8 mouse cellular contexts compared by ENCODE assay signal in the genomic region with DNA sequence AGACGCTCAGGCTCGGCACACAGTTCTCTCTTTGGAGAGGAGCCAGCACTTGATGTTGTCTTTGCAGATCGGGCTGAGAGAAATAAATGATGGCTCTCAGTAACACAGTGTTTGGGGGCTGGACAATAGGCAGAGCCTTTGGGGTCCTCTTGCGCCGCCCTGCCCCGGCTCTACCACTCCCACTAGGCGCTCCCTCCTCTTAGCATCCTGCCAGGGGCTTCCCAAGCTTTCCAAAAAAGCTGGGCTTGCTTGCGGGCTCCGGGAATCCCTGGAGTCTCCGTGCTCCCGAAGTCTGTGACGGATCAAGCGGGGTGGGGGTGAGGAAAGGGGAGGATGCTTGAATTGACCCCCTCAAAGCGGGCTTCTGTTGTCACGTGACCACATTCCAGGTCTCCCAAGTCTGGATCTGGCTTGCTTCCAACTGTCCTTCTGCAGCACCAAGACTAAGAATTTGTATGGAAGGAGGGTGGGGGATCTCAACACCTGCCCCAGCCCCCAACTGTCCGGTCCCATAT. TPM values are rescaled to one million over a fixed set of nuclear protein-coding genes. Genes with fewer than 3 reads are reported as not detected.
DNase-seq lines count a peak whose midpoint lies in the region; ATAC-seq and TF ChIP-seq lines count a peak whose summit lies in the region.

A gene (minus strand): TSS at position 87 of the 515 bp plus-strand sequence.

- H3K4me1 ChIP-seq in embryonic facial prominence, embryonic 13.5 days, result peaks cover 37% of the 10 kb centered on the region
- peaks cover 25% of the 10 kb centered on the region; the same call in 1 of the 2 replicates for H3K4me1 ChIP-seq in heart, embryonic 12.5 days (replicated peaks)
- peaks cover 44% of the 10 kb centered on the region for H3K4me1 ChIP-seq in kidney, embryonic 16.5 days (ENCODE audit: insufficient read depth, low read length)
- peaks cover 57% of the 10 kb centered on the region for H3K4me1 ChIP-seq in liver, embryonic 13.5 days (replicated peaks)

- intact Hi-C loops in left cerebral cortex, adult 2 months (cut with DNase I), result no loop called here

- H3K27ac ChIP-seq in left cerebral cortex, adult 2 months, result peak within 1 kb of the TSS; percentile 97
- peak within 1 kb of the TSS; percentile 86 for H3K27ac ChIP-seq in embryonic facial prominence, embryonic 13.5 days
- H3K27ac ChIP-seq in heart, embryonic 12.5 days (ENCODE audit: poor library complexity, severe bottlenecking), result no peak within 1 kb of the TSS
- peak within 1 kb of the TSS; percentile 82 for H3K27ac ChIP-seq in kidney, embryonic 16.5 days (ENCODE audit: low read length)
- no peak within 1 kb of the TSS for H3K27ac ChIP-seq in liver, embryonic 13.5 days

- H3K79me2 ChIP-seq in myocyte (ENCODE audit: control insufficient read depth, insufficient read depth), result no peaks in the 10 kb centered on the region

- WGBS in embryonic facial prominence, embryonic 13.5 days, result under 1% methylated on average over 16 of the region's 16 CpGs
- WGBS in heart, embryonic 12.5 days, result 5% methylated on average over 16 of the region's 16 CpGs
- 1% methylated on average over 16 of the region's 16 CpGs for WGBS in kidney, embryonic 16.5 days
- WGBS in liver, embryonic 13.5 days (ENCODE audit: insufficient replicate concordance), result 9% methylated on average over 16 of the region's 16 CpGs

- peak within 1 kb of the TSS; percentile 51 for H3K4me3 ChIP-seq in left cerebral cortex, adult 2 months
- peak within 1 kb of the TSS; percentile 50 for H3K4me3 ChIP-seq in embryonic facial prominence, embryonic 13.5 days
- H3K4me3 ChIP-seq in heart, embryonic 12.5 days, result peak within 1 kb of the TSS; percentile 44
- peak within 1 kb of the TSS; percentile 53 for H3K4me3 ChIP-seq in kidney, embryonic 16.5 days (ENCODE audit: low read length)
- peak within 1 kb of the TSS; percentile 46 for H3K4me3 ChIP-seq in liver, embryonic 13.5 days (replicated peaks)
- no peak within 1 kb of the TSS for H3K4me3 ChIP-seq in myocyte

- no peak within 1 kb of the TSS for H3ac ChIP-seq in myocyte (ENCODE audit: control insufficient read depth, insufficient read length)

- H3K27me3 ChIP-seq in embryonic facial prominence, embryonic 13.5 days, result peaks cover 12% of the 10 kb centered on the region; the same call in 1 of the 2 replicates
- H3K27me3 ChIP-seq in heart, embryonic 12.5 days (replicated peaks), result peaks cover 49% of the 10 kb centered on the region
- H3K27me3 ChIP-seq in kidney, embryonic 16.5 days (ENCODE audit: insufficient read depth, low read length), result no peaks in the 10 kb centered on the region; the same call in 1 of the 2 replicates
- peaks cover 68% of the 10 kb centered on the region for H3K27me3 ChIP-seq in liver, embryonic 13.5 days
- H3K27me3 ChIP-seq in myocyte (ENCODE audit: control insufficient read depth, insufficient read depth, insufficient read length), result no peaks in the 10 kb centered on the region

- ATAC-seq in embryonic facial prominence, embryonic 13.5 days (ENCODE audit: insufficient number of reproducible peaks, insufficient read depth, low FRiP score, low TSS enrichment, low read depth), result 0 out of 2 replicates have a peak, but pooled peaks have one; percentile 12
- ATAC-seq in heart, embryonic 12.5 days (ENCODE audit: insufficient number of reproducible peaks, low FRiP score), result no peak
- peak; percentile 30 for ATAC-seq in kidney, embryonic 16.5 days (ENCODE audit: low FRiP score, low TSS enrichment)
- no peak for ATAC-seq in liver, embryonic 13.5 days (ENCODE audit: low read depth)

- H3K9me3 ChIP-seq in embryonic facial prominence, embryonic 13.5 days, result no peaks in the 10 kb centered on the region
- no peaks in the 10 kb centered on the region for H3K9me3 ChIP-seq in heart, embryonic 12.5 days (replicated peaks)
- no peaks in the 10 kb centered on the region for H3K9me3 ChIP-seq in kidney, embryonic 16.5 days (ENCODE audit: low read length)
- H3K9me3 ChIP-seq in liver, embryonic 13.5 days (replicated peaks), result no peaks in the 10 kb centered on the region

- peak; percentile 48 to 60 for DNase-seq in left cerebral cortex, adult 2 months (ENCODE audit: extremely low spot score in 1 of 2, low spot score in 2 of 2)
- DNase-seq in left cerebral cortex, adult 9 months (ENCODE audit: low spot score in 2 of 2), result no peak
- DNase-seq in liver, embryonic 13.5 days, result no peak
- peak; percentile 39 to 61 for DNase-seq in thymus, postnatal 36 days

- peak within 1 kb of the TSS; percentile 62 for H3K9ac ChIP-seq in embryonic facial prominence, embryonic 13.5 days
- peak within 1 kb of the TSS; percentile 55; the same call in 1 of the 2 replicates for H3K9ac ChIP-seq in heart, embryonic 12.5 days
- H3K9ac ChIP-seq in kidney, embryonic 16.5 days (replicated peaks; ENCODE audit: low read length), result peak within 1 kb of the TSS; percentile 64
- peak within 1 kb of the TSS; percentile 47 for H3K9ac ChIP-seq in liver, embryonic 13.5 days

- peak within 1 kb of the TSS; percentile 91 for H3K4me2 ChIP-seq in embryonic facial prominence, embryonic 13.5 days
- peak within 1 kb of the TSS; percentile 83 for H3K4me2 ChIP-seq in heart, embryonic 12.5 days
- H3K4me2 ChIP-seq in kidney, embryonic 16.5 days (replicated peaks; ENCODE audit: low read depth, low read length), result peak within 1 kb of the TSS; percentile 94
- H3K4me2 ChIP-seq in liver, embryonic 13.5 days, result peak within 1 kb of the TSS; percentile 66
- H3K4me2 ChIP-seq in myocyte (ENCODE audit: low read depth), result peak within 1 kb of the TSS; percentile 96

- no peak for TF ChIP-seq CTCF in left cerebral cortex, adult 2 months (IDR thresholded peaks at IDR 0.05)

- no peaks in the 10 kb centered on the region for H3K36me3 ChIP-seq in embryonic facial prominence, embryonic 13.5 days
- no peaks in the 10 kb centered on the region for H3K36me3 ChIP-seq in heart, embryonic 12.5 days
- no peaks in the 10 kb centered on the region for H3K36me3 ChIP-seq in kidney, embryonic 16.5 days (ENCODE audit: insufficient read depth, low read length)
- no peaks in the 10 kb centered on the region for H3K36me3 ChIP-seq in liver, embryonic 13.5 days
- H3K36me3 ChIP-seq in myocyte (ENCODE audit: control insufficient read depth, insufficient read depth), result no peaks in the 10 kb centered on the region

- TF ChIP-seq POLR2A in myocyte (IDR thresholded peaks at IDR 0.05; ENCODE audit: insufficient read length, low read depth), result no peak

TF ChIP-seq in myocyte, 11 proteins besides CTCF, POLR2A, EP300 and RAD21:
- TF ChIP-seq POLR2AphosphoS2 (IDR thresholded peaks at IDR 0.05; ENCODE audit: insufficient read length, low read depth) (no peak), E2F4 (IDR thresholded peaks at IDR 0.05; ENCODE audit: insufficient read depth) (no peak), CEBPB (IDR thresholded peaks at IDR 0.05; ENCODE audit: insufficient read depth, poor library complexity, severe bottlenecking) (no peak), TCF12 (IDR thresholded peaks at IDR 0.05; ENCODE audit: insufficient read depth, poor library complexity, severe bottlenecking) (no peak), USF1 (IDR thresholded peaks at IDR 0.05; ENCODE audit: low read depth) (peak; percentile 60), MAX (IDR thresholded peaks at IDR 0.05; ENCODE audit: low read depth) (no peak), TCF3 (IDR thresholded peaks at IDR 0.05; ENCODE audit: insufficient read length, low read depth) (no peak), SRF (IDR thresholded peaks at IDR 0.05; ENCODE audit: control insufficient read depth, insufficient read length, low read depth) (no peak), REST (IDR thresholded peaks at IDR 0.05; ENCODE audit: insufficient read depth, insufficient read length) (no peak)

RNA-seq across cellular contexts. Expression of the gene that starts here (rescaled TPM):
- total RNA-seq in left cerebral cortex, adult 2 months (2021), result 10 to 100 TPM; 51.5 to 54.4 TPM
- 23.3 and 24.5 TPM in 2 replicates for polyA plus RNA-seq in embryonic facial prominence, embryonic 13.5 days (2015; fragmentation: Nextera tagmentation; extraction: Ambion mirVana)
- polyA plus RNA-seq in heart, embryonic 12.5 days (2016; fragmentation: Nextera tagmentation; extraction: Ambion mirVana), result 15.8 and 16.0 TPM in 2 replicates
- 35.5 and 36.0 TPM in 2 replicates for polyA plus RNA-seq in kidney, embryonic 16.5 days (2015; fragmentation: Nextera tagmentation; extraction: Ambion mirVana)
- 10.8 and 12.0 TPM in 2 replicates for polyA plus RNA-seq in liver, embryonic 13.5 days (2015; fragmentation: Nextera tagmentation; extraction: Ambion mirVana)
- polyA plus RNA-seq in myocyte (2012; fragmentation: generic; extraction: Trizol), result 11.6 TPM

Comparison
In these comparisons a context has a peak if more than half of its experiments do, and no peak if none do; other contexts are left out.
1. DNase-seq: peak in left cerebral cortex, adult 2 months (2 of 2) and thymus, postnatal 36 days (2 of 2); none in left cerebral cortex, adult 9 months (0 of 2) and liver, embryonic 13.5 days (single experiment).
2. H3K27ac ChIP-seq: peak in left cerebral cortex, adult 2 months (single experiment), embryonic facial prominence, embryonic 13.5 days (single experiment) and kidney, embryonic 16.5 days (single experiment); none in heart, embryonic 12.5 days (single experiment) and liver, embryonic 13.5 days (single experiment).
3. ATAC-seq: peak in embryonic facial prominence, embryonic 13.5 days (single experiment) and kidney, embryonic 16.5 days (single experiment); none in heart, embryonic 12.5 days (single experiment) and liver, embryonic 13.5 days (single experiment).
4. Peak in every context shown above with its lines, with median percentiles within 50 percentile points of each other: H3K4me2 ChIP-seq and H3K9ac ChIP-seq.